Mouse (Mus musculus) lung, postnatal 0 days (tissue): ENCODE measurements around the gene Ethe1. TPM values are rescaled to one million over a fixed set of nuclear protein-coding genes. Genes with fewer than 3 reads are reported as not detected.

Source experiments
- ATAC-seq: fragments of 200-750 bp; cut with Nextera tagmentation; 2 replicates; pipeline ENCODE4 v1.8.0; 2017; ENCODE audit warnings: moderate library complexity
- DNase-seq: peaks from one replicate; pipeline ENCODE4 v3.0.0-alpha.2; 2016; ENCODE audit warnings: low spot score
- H3K27ac ChIP-seq: fragments of 300-500 bp; sonication (generic); 2 replicates; pipeline ENCODE4 v1.5.1; 2014; ENCODE audit warnings: antibody characterized with exemption, mild to moderate bottlenecking, low read length, mixed read lengths
- H3K27me3 ChIP-seq: fragments of 300-500 bp; sonication (generic); replicated peaks from 2 replicates; pipeline ENCODE4 v1.6.1; 2014; ENCODE audit warnings: low read length, mixed read lengths; ENCODE audit not compliant: insufficient read depth
- H3K36me3 ChIP-seq: fragments of 300-500 bp; sonication (generic); 2 replicates; pipeline ENCODE4 v1.6.1; 2014; ENCODE audit warnings: low read length, mixed read lengths; ENCODE audit not compliant: insufficient read depth
- H3K4me1 ChIP-seq: fragments of 300-500 bp; sonication (generic); 2 replicates; pipeline ENCODE4 v1.6.1; 2014; ENCODE audit warnings: antibody characterized with exemption, low read depth, low read length, mixed read lengths; ENCODE audit not compliant: insufficient read depth
- H3K4me2 ChIP-seq: fragments of 300-500 bp; sonication (generic); replicated peaks from 2 replicates; pipeline ENCODE4 v1.6.1; 2014; ENCODE audit warnings: low read depth, mild to moderate bottlenecking, low read length, moderate library complexity, mixed read lengths
- H3K4me3 ChIP-seq: fragments of 300-500 bp; sonication (generic); 2 replicates; pipeline ENCODE4 v1.5.1; 2014; ENCODE audit warnings: low read depth, low read length
- H3K9ac ChIP-seq: fragments of 300-500 bp; sonication (generic); replicated peaks from 2 replicates; pipeline ENCODE4 v1.6.1; 2014; ENCODE audit warnings: low read depth, mild to moderate bottlenecking
- H3K9me3 ChIP-seq: fragments of 300-500 bp; sonication (generic); 2 replicates; pipeline ENCODE4 v1.6.1; 2016; ENCODE audit warnings: low read length, mixed read lengths
- CTCF ChIP-seq: IDR thresholded peaks from 2 replicates; pipeline ENCODE4 v1.5.1; 2016; ENCODE audit warnings: antibody characterized with exemption, mild to moderate bottlenecking
- EP300 ChIP-seq: IDR thresholded peaks from 2 replicates; pipeline ENCODE4 v1.6.1; 2016; ENCODE audit warnings: antibody characterized with exemption, mild to moderate bottlenecking, control low read depth
- WGBS: fragments of 180-500 bp; shearing (Covaris S2); extraction: QIAGEN DNeasy Blood & Tissue Kit; methylation state at CpG from one replicate; pipeline ENCODE4 v1.1.7; 2014; 5-methylcytosine and 5-hydroxymethylcytosine counted together
- polyA plus RNA-seq: library from polyadenylated mRNA; unstranded; fragments of >200 nt; fragmentation: Nextera tagmentation; extraction: Ambion mirVana; gene quantifications from 2 replicates; pipeline ENCODE4 v1.2.1, GENCODE M21; 2015

The Ethe1 gene
- polyA plus RNA-seq, 1 experiment from 2014 or later: 13.4 TPM

DNA sequence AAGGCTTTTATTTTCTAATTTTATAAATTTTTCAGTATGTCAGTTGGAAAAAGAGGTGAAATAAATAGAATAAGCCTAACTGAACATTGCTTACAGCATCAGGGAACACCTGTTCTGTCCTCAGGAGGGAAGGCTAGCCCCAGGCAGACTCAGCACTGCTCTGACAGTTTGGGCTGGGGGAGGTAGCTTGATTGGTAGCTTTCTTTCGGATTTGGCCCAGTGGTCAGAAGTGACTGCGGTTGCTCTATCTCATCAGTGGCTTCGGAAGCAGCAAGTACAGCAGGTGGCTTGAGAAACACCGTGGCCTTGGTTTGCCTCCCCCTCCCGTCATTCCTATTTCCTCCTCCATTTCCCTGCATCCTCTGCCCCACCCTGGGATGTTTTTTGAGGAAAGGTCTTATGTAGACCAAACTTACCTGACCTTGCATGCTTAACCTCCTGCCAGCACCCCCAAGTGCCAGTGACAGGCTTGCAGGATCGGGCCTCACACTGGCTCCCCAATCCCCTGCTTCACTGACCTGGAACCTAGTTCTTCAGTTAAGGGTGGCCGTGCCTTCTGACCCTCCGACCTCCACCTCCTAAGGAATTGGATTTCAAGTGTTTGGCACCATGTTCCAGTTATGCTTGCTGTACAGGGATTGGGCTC lies 24.0 kb upstream of the Ethe1 start:
- WGBS: 92% methylated on average over 8 of the region's 8 CpGs
- no peak overlapping the region for H3K4me3 ChIP-seq
- no peak overlapping the region for H3K9ac ChIP-seq
- H3K4me2 ChIP-seq: no peak overlapping the region
- H3K27ac ChIP-seq: no peak overlapping the region
- H3K4me1 ChIP-seq: no peaks in the 10 kb centered on the region
- H3K36me3 ChIP-seq: peaks cover 19% of the 10 kb centered on the region
- no peaks in the 10 kb centered on the region for H3K27me3 ChIP-seq
- DNase-seq (no peak), ATAC-seq (no peak)
- no peak for TF ChIP-seq CTCF
- no peak for TF ChIP-seq EP300
- no peaks in the 10 kb centered on the region for H3K9me3 ChIP-seq

- no peak for TF ChIP-seq CTCF
- TF ChIP-seq EP300: no peak
- no peak for DNase-seq
- H3K27me3 ChIP-seq: no peaks in the 10 kb centered on the region
- peaks cover 19% of the 10 kb centered on the region for H3K36me3 ChIP-seq
- WGBS: 78% methylated on average over 4 of the region's 4 CpGs
- H3K4me2 ChIP-seq: no peak overlapping the region
- no peak overlapping the region for H3K27ac ChIP-seq
- no peak overlapping the region for H3K9ac ChIP-seq
- H3K4me3 ChIP-seq: no peak overlapping the region
- ATAC-seq: no peak
- no peaks in the 10 kb centered on the region for H3K4me1 ChIP-seq
- no peaks in the 10 kb centered on the region for H3K9me3 ChIP-seq
These were observed 23.5 kb upstream of the Ethe1 start for GRCm38 (mm10) chr7:24563837-24564206.

DNA sequence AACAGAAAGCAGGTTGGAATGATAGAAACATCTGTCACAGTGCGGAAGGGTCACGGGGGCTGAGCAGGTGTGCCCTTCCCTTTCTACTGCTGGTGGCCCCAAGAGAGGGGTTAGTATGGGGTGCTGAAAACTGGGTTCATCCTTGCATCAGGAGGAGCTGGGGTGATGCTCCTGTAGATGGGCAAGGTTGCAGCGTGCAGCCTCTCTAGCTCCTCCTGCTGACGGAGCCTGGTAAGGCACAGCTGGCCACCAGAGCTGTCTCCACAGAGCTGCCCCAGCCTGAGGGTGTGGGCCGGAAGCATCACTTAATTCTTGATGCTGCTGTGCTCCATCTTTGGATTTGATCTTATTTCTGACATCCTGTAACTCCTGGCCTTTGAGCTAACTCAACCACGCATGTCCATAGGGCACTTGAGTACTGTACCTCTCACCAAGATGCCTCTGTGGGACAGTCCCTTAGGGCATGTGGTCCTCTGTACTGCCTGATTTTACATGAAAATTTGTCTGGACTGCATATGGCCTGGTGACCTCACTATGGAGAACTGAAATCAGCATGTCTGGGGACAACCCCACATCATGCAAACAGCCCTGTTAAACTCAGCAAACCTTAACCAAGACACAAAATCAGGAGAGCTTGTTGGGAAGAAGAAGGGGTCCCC lies 22.6 kb upstream of the Ethe1 start:
- Histone ChIP-seq H3K4me2 (no peak overlapping the region), H3K9ac (no peak overlapping the region), H3K27ac (no peak overlapping the region), H3K4me1 (no peaks in the 10 kb centered on the region), H3K27me3 (no peaks in the 10 kb centered on the region), H3K36me3 (peaks cover 19% of the 10 kb centered on the region), H3K4me3 (no peak overlapping the region), H3K9me3 (no peaks in the 10 kb centered on the region)
- peak; percentile 88 for TF ChIP-seq CTCF
- no peak for TF ChIP-seq EP300
- peak; percentile 67 for ATAC-seq
- peak; percentile 61 for DNase-seq
- 61% methylated on average over 6 of the region's 6 CpGs for WGBS

DNA sequence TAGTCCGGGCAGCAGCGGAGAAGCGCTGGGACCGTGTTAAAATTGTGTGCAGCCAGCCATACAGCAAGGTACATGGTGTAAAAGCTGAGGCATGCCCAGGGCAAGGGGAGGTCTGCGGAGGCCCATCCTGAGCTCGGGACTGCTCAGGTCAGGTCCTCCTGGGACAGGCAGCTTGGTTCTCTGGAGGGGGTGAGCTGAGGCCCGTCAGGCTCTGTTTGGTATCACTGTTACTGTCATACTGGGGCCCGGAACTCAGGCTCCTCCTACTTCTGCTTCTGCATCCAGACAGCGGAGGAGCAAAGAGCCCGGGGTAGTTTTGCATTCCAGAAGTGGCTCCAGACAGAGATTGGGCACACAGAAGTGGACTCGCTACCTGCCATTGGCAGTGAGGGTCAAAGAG lies 21.7 kb upstream of the Ethe1 start:
- 93% methylated on average over 11 of the region's 11 CpGs for WGBS
- H3K4me3 ChIP-seq: no peak overlapping the region
- no peaks in the 10 kb centered on the region for H3K27me3 ChIP-seq
- no peak overlapping the region for H3K4me2 ChIP-seq
- H3K36me3 ChIP-seq: peaks cover 23% of the 10 kb centered on the region
- ATAC-seq (no peak), DNase-seq (no peak)
- no peaks in the 10 kb centered on the region for H3K9me3 ChIP-seq
- H3K4me1 ChIP-seq: no peaks in the 10 kb centered on the region
- no peak overlapping the region for H3K9ac ChIP-seq
- TF ChIP-seq EP300: no peak
- no peak for TF ChIP-seq CTCF
- H3K27ac ChIP-seq: no peak overlapping the region

- Histone ChIP-seq H3K9me3 (no peaks in the 10 kb centered on the region), H3K4me2 (no peak overlapping the region), H3K27ac (no peak overlapping the region), H3K4me3 (no peak overlapping the region), H3K4me1 (no peaks in the 10 kb centered on the region), H3K9ac (no peak overlapping the region), H3K36me3 (peaks cover 23% of the 10 kb centered on the region), H3K27me3 (no peaks in the 10 kb centered on the region)
- TF ChIP-seq CTCF (no peak), EP300 (no peak)
- no peak for ATAC-seq
- 90% methylated on average over 9 of the region's 9 CpGs for WGBS
- no peak for DNase-seq
These were observed 21.1 kb upstream of the Ethe1 start for GRCm38 (mm10) chr7:24566206-24566605.

DNA sequence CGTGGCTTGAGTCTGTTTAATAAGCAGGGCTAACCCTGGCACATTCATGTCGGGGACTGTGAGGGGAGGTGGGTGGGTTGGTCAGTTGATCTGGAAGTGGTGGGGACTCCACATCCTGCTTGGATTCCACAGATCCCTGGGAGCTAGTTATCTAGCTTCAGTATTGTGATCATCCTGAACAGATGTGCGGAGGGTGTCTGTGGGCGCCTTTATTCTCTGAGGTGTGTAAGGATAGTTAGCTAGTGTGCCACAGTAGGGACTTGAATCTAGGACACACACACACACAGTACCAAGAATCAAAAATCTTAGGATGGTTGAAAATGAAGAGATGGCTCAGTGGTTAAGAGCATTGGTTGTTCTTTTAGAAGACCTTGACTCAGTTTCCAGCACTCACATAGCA lies 18.8 kb upstream of the Ethe1 start:
- no peak for TF ChIP-seq CTCF
- no peak for TF ChIP-seq EP300
- Histone ChIP-seq H3K36me3 (peaks cover 22% of the 10 kb centered on the region), H3K4me3 (no peak overlapping the region), H3K27me3 (no peaks in the 10 kb centered on the region), H3K9me3 (no peaks in the 10 kb centered on the region), H3K4me2 (no peak overlapping the region), H3K27ac (no peak overlapping the region), H3K9ac (no peak overlapping the region), H3K4me1 (no peaks in the 10 kb centered on the region)
- 85% methylated on average over 4 of the region's 4 CpGs for WGBS
- no peak for DNase-seq
- no peak for ATAC-seq
